Mouse (Mus musculus): ENCODE measurements at regions not wholly inside any gene's neighbourhood (a gene's known extent, or its start where the extent isn't known, plus 50 kb on each side); places are given as distances from the start of the nearest gene placed in this dataset.
A peak's percentile ranks its signal among the peaks of the same experiment; 100 is the strongest.
"Not testable (repeated sequence)": the region's sequence is repeated elsewhere in the genome, so short reads cannot be mapped to it uniquely, and the experiment has no call there.

DNA sequence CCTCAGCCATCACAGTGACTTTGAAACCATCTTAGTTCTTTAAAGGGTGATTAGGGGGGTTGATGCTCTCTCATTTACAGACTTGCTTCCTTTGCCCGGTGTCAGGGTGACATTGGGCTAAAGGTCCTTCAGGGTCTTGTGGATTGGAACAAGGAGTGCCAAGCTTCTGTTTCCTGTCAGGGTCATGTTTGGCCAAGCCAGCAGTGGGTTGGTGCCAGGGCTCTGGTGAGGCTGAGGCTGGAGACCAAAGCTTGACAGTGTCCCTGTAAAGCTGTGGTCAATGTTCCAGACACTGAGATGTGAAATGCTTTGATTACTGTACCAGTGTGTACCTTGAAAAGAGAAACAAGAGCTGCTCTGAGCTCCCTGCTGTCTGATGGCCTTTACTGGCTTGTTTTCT is 150.8 kb upstream of the Fam3c start:
- DNase-seq (ENCODE audit: low spot score in 2 of 2) = no peak

DNA sequence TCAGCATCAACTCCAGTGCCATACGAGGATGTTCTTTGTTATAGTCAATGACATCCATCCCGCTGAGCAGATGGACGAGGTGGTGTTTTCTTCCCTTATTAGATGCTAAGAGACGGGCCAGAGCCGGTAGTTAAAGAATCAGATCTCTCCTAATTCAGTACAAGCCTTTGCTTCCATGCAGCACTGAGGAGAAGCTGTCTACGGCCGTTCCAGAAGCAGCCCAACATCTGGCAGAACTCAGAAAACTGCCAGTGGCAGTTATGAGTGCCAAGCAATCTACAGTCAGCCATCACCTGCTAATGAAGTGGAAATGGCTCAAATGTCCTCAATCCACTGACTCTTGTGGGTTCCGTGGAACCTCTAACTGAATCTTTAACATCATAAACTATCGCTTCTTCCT is 141.3 kb upstream of the Fam3c start:
- no peak for DNase-seq (ENCODE audit: low spot score in 2 of 2)

DNA sequence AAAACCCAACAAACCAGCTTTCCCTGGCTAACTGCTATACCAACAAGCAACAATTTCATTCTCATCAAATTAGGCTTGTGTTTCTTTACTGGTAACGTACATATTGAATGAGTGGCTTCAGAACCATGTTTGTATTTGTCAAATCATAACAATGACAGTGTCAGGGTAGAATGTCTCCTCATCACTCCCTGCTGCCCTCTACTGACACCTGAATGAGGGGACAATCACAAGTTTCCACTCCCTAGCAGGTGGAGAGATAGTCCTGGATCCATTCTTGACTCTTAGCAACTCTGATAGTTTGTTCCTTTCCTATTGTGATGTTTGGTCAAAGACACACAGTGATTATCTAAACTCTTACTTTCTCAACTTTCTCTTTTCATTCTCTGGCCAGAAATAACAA is 140.4 kb upstream of the Fam3c start:
- DNase-seq (ENCODE audit: low spot score in 2 of 2) = no peak

DNA sequence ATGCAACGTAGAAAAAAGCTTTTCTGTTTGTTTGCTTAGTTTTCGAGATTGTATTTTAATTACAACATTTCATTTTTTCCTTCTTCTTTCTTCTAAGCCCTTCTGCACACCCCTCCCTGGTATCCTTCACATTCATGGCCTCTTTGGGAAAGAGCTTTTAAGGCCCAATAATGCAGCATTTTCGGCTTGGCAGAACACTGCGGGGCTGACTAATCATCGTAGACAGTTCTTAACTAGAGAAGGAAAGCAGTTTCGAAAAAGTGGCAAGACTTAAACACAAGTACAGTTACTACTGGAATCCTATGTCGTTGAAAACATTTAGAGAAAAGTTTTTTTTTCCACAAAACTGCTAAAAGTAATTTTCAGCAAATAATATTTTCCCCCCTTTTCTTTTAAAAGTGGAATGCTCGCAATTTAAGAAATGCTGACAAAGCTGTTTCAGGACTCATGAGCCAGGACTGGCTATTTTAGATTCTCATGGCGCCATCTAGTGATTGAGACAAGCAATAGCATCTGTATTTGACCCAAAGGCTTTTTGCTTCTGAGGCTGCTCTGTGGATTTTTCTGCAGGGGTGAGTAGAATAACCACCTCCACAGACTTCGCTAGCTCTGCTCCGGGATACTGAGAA is 137.7 kb upstream of the Fam3c start:
- DNase-seq (ENCODE audit: low spot score in 2 of 2) = no peak

DNA sequence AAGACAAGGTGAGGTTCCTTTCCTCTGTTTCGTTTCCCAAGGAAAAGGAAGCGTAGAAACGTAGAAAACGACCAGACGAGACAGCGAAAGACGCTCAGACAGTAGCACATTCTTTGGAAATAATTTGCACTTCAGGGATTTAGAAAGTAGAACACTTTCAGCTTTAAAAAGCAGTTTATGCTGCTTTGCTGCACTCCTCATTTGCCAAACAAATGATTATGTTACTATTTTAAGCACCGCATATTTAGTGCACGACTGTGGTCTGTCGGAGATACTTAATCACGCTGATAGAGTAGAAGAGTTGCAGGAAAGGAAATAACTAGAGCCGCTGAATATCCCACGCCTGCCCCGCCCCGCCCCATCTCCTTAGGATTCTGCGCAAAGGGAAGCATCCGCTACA is 136.9 kb upstream of the Fam3c start:
- DNase-seq (ENCODE audit: low spot score in 2 of 2) = no peak

DNA sequence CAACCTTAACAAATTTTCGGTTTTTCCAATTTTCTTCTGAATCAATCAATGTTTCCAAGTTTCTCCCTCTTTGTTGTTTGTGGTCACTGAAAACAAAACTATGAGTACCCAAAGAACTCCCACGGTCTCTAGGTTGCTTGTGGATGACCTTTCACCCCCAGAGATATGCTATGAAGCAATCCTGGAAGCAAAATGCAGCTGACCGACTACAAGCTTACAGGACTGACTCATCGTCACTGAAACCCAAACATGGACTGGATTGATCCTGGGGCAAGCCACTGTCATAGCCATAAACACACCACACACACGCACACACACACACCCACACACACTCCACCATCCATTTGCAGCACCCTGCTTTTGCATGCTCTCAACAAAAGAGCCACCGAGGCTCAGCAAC is 134.7 kb upstream of the Fam3c start:
- DNase-seq (ENCODE audit: low spot score in 2 of 2) = peak in 1 of 2 experiments; percentile 10

DNA sequence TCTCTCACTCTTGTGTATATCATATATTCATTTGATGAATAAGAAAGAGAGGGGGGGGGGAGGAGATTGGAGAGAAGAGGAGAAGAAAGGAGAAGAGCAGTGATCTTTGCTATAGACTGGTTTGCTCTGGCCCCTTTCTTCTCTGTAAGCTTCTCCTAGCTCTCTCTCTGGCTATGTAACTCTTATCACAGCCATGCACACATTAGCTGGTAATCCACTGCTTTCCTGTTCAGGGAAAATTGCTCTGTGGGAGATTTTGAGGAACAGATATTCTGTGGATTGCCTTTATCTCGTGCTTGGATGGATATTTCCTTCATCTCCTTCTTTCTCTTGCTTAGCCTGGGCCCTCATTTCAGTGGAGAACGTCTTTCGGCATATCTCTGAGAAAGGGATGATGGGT is 131.4 kb upstream of the Fam3c start:
- DNase-seq (ENCODE audit: low spot score in 2 of 2) = no peak

DNA sequence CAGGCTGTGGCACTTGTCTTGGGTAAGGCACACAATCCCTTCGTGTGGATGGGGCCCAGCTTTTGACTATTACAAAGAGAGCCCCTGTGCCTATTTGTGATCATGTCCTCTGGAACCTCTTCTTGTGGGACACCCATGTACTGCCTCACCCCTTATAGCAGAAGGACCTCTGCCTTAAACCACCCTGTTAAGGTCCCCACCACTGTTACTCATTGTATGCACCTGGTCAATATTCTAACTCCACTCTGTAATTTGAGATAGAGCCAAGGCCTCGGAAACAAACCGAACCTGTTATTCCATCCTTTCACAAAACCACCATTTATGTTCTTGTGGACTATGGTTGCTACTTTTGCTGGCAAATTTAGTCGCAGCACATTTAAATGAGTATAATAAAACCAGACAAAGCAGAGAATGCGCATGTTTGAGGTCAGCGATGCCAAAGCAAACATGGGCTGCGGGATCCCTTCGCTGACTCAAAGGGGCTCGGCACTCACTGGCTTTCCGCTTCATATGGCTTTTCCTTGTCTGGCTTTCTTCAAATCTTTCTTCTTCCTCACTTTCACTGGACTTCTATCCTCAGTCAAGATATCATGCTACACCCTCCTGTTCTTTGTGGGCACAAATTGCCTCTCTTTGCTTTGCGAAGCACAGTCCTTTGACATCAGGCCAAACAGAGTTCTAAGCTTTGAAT is 129.9 kb upstream of the Fam3c start:
- no peak for DNase-seq (ENCODE audit: low spot score in 2 of 2)

DNA sequence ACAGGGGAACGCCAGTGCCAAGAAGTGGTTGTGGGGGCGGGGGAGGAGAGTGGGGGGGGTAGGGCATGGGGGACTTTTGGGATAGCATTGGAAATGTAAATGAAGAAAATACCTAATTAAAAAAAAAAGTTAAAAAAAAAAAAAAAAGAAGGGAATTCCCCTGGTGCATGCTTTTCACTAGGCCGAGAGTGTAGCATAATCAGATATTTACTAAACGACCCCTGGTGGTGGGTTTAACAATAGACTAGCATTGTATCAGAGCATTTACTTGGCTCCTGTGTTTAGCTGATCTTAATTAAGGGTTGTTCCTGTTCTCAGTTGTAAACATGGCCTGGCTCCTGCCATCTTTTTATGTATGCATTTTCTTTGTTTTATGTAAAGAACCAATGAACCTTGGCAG is 126.2 kb upstream of the Fam3c start:
- not testable (repeated sequence) for DNase-seq (ENCODE audit: low spot score in 2 of 2)

DNA sequence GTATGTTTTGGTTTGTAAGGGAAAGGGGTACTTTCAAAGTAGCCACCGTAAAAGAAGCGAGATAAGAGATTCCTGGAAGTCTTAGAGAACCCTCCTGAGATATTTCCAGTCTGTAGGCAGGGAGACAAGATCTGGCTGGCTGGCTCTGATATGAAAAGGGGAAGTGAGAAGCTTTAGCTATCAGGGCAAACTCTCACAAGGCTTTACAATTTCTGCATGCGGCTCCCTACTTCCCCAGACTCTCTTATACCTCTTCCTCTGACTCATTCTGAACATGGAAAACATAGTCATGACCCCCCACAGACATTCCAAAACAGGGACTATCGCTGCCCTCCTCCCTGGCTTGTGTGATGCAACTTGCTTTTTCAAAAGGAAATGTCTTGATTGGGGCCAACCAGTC is 118.6 kb upstream of the Fam3c start:
- DNase-seq (ENCODE audit: low spot score in 2 of 2) = no peak

DNA sequence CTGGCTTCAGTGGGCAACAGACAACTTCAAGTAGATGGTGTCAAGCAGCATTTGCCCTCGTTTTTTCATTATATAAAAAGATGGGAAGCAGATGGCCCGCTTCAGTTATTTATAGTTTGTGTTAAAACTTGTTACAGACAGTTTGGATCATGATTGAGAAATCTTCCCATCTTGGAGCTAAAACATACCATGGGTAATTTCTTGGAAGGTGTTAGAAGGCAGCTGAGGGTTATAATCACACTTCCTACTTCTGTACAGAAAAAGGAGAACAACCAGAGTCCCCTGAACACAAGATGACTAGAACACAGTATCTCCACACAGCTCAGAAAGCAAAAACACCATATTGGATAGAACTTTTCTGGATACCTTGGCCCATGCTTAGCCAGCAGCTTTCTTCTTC is 118.0 kb upstream of the Fam3c start:
- DNase-seq (ENCODE audit: low spot score in 2 of 2) = no peak

DNA sequence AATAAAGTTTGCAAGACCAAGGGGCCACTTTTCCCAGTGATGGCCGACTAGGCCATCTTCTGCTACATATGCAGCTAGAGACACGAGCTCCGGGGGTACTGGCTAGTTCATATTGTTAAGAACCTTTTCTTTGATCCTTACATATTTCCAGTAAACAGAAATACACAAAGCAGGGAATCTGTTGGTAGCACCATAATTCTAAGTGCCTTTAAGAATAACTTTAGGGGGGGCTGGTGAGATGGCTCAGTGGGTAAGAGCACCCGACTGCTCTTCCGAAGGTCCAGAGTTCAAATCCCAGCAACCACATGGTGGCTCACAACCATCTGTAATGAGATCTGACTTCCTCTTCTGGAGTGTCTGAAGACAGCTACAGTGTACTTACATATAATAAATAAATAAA is 116.4 kb upstream of the Fam3c start:
- DNase-seq (ENCODE audit: low spot score in 2 of 2) = not testable (repeated sequence)

DNA sequence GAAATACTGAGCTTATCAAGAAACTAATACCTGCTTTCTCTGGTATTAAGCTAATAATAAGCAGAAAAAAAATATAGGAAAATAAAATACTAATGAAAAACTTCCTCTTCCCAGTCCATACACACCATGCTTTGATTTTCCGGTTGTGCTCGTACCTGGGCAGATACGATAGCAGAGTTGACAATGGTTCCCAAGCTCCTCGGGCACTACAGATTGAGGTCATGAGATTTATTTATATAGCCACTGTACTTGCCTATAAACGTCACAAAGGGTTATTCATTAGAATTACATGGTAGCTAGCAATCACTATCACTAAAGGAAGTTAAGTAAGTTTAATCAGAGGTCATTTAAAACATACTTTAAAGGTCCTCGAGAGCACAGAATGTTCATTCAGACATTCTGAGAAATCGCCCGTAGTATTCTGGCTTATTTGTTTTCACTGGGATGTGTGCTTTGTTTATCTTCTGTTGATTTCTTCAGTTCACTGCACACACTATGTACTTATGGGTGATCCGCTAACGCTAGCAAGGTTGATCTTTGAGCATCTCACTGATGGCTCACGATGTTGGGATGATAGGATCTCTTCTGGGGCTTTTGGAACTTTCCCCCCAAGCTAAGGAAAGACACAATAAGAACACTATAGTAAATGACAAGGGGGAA is 111.4 kb upstream of the Fam3c start:
- DNase-seq (ENCODE audit: low spot score in 2 of 2) = no peak

DNA sequence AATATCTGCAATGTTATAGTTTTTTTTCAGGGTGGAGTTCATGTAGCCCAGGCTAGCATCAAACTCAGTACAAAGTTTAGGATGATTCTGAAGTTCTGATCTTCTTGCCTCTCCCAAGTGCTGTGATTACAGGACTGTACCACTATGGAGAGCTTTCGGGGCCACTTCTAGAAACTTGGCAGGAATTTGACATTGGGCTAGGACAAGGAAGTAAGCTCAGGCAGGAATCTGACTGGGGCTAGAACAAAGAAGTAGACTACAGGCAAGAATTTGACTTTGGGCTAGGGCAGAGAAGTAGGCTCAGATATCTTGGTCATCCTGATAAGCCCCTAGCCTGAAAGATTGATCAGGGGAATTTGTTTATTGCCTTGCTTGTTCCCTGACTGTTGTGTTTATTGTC is 109.9 kb upstream of the Fam3c start:
- DNase-seq (ENCODE audit: low spot score in 2 of 2) = no peak

DNA sequence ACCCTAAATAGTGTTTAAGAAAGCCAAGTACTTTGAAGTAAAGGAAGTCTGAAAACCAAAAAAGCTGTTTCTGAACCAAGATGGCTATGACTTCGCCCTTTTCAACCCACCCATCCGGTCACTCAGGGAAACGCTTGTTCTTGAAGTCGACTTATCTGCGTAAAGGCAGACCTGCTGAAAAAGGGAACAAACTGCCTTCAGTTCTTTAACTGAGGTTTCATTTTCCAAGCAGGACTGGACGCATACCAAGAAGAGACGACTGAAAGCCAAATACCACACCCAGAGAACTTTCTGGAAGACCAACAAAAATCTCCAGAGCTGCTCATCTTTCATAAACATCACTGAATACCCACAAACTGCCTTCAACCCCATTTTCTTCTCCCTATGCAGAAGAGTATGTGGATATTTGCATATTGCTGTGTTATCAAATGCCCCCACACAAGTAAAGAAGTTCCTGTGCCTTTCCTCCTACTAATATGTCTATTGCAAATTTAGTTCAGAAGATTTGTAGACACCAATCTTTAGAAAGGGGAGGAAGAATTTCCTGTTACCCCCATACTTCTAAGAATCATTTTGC is 103.5 kb upstream of the Fam3c start:
- peak in 1 of 2 experiments; percentile 16 for DNase-seq (ENCODE audit: low spot score in 2 of 2)

DNA sequence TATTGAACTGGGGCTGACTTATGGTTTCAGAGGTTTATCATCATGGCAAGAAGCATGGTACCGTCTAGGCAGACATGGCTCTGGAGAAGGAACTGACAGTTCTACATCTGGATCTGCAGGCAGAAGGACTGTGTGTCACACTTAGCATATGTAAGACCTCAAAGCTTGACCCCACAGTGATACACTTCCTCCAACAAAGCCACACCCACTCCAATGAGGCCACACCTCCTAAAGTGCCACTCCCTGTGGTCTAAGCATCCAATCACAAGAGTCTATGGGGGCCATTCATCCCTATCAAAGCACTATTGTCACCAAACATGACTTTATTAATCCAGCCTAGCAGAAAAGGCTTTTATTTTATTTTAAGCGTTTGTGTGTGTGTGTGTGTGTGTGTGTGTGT is 96.2 kb upstream of the Fam3c start:
- no peak for DNase-seq (ENCODE audit: low spot score in 2 of 2)

DNA sequence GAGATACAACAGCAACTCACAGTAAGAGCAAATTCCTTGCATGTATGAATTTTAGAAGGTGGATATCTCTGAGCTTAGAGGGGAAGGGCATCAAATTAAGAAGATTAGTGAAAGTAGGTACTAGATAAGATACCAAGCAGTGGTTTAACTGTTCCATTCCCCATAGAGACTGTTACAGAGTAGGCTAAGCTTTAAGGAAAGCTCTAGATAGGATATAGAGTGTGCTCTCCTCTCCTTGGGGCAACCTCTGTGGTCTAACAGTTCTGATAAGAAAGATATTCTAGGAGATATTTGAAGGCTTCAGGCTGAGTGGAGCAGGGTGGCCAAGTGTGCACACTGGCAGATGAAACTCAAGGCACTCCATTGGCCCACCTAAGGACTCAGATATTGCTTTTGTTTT is 94.5 kb upstream of the Fam3c start:
- DNase-seq (ENCODE audit: low spot score in 2 of 2) = no peak

DNA sequence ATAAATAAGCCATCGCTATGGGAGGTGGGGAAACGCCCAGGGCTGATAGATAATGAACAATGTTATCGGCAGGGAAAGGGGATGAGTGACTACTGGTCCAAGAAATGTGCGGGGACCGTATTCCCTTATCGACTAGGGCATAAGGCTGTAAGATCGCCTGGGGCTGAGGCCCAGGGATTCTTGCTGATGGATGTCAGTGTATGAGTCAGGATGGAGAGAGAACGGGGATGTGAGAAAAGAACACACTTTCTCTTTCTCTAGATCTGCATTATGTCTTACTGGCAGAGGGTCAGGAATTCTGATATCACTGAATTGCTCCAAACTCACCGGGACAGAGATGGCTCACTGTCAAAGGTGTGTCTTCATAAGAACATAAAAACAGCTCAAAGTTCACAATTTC is 92.9 kb upstream of the Fam3c start:
- DNase-seq (ENCODE audit: low spot score in 2 of 2) = no peak

DNA sequence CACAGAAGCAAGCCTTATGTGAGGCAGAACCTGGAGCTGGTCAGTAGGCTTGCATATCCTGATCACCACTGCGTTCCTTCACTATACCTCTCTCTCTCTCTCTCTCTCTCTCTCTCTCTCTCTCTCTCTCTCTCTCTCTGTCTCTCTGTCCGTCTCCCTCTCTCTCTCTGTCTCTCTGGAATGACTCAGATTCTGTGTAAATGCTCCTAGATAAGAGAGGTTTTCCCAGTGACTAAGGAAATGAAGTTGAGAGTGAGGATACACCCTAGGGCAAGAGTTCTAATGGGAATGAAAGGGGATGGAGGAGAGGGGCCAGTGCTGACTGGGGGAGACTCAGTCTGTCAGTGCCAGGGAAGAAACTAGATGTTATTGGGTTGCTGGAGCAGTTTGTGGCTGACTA is 91.6 kb upstream of the Fam3c start:
- no peak for DNase-seq (ENCODE audit: low spot score in 2 of 2)

DNA sequence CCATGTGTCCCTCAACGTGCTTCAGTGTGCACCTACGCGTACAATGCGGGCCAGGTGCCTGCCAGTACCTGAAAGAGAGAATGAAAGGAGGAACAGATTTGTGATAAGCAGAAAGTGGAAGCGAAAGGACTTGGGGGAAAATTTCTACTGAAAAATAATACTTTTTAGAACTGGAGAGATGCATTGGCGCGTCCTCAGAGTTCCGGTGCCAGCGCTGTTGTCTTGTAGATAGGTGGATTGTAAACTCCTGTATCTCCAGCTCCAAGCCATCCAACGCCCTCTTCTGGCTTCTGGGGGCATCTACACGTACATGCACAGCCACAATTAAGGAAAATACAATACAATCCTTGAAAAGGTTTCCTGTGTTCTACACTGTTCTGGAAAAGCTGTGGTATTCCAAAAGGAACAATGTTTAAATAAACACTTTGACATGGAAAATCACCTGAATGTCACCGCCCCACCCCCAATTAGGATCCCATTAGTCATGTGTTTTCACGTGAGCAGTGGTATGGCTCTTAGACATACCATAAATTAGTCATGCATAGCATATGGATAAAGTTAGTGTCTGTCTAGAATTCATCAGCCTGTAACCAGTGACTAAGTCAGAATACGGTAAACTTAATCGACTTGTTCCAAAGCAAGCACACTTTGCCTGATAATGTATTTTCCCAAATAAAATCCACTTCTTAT is 90.7 kb upstream of the Fam3c start:
- no peak for DNase-seq (ENCODE audit: low spot score in 2 of 2)

DNA sequence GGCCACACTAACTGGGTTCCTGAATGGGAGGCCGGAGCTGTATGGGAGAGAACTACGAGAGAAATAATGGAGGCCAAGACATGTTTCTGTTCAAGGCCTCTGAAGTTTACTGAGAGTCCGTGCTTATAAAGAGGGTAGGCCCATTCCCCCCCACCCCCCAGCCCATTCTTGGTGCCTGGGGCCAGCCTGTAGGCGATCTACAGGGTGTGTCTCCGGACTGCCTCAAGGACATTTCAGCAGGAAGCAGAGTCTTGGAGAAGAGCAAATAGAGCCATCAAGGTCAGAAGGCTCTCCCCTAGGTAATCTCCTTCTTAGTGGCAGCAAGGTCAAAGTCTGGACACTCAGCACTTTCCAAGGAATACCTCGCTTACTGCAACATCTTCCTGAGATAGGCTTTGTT is 88.8 kb upstream of the Fam3c start:
- not testable (repeated sequence) for DNase-seq (ENCODE audit: low spot score in 2 of 2)

DNA sequence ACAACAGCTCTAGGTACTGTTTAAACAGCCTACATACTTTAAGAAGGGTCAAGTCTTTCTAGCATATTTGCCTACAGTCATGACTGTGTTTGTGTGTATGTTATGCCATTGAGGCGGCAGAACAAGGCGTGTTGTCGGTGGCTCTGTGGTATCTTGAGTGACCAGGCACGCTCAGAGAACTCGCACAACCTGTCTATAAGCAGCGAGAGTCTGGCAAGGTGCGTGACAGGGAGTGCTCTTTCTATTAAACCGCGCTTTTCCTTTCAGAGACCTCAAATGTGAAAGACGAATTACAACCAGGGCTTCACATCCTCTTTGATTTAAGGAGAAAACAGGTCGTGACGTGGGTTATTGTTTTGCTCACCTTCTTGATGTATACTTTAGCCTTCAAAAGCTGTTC is 88.2 kb upstream of the Fam3c start:
- DNase-seq (ENCODE audit: low spot score in 2 of 2) = peak; percentile 19 to 42

All from urinary bladder, adult 18-20 months (tissue).